Mouse (Mus musculus): Measurements from ENCODE around the gene Itih4.

DNA sequence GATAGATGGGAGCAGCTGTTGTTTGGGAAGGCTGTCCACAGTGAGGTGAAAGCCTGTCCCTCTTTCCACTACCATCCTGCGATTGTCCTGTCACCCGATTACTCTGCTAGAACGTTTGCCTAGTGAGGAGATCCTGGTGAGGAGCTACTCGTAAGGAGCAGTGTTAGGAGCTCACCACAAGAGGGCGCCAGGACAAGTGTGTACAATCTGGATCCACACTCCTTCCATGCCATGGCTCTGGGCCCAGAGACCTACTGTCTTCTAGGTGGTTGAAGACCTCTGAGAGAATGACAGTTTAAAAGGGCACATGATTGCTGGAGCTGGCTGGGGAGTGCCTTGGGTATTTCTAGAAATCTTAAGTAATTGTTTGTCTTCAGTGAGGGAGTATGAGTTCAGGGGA lies 19.2 kb upstream of the Itih4 start:
- TF ChIP-seq CTCF (IDR thresholded peaks at IDR 0.05; ENCODE audit: insufficient read depth, low read length), result peak; percentile 96
- TF ChIP-seq POLR2A (IDR thresholded peaks at IDR 0.05; ENCODE audit: borderline replicate concordance, extremely low read depth, low read depth, low read length), result no peak
